Mouse (Mus musculus) lung, postnatal 0 days (tissue): ENCODE data around the gene Wwtr1. TPM values are rescaled to one million over a fixed set of nuclear protein-coding genes. Genes with fewer than 3 reads are reported as not detected.

Experiments
- ATAC-seq: fragments of 200-750 bp; cut with Nextera tagmentation; 2 replicates; pipeline ENCODE4 v1.8.0; 2017; ENCODE audit warnings: moderate library complexity
- DNase-seq: peaks from one replicate; pipeline ENCODE4 v3.0.0-alpha.2; 2016; ENCODE audit warnings: low spot score
- H3K27ac ChIP-seq: fragments of 300-500 bp; sonication (generic); 2 replicates; pipeline ENCODE4 v1.5.1; 2014; ENCODE audit warnings: antibody characterized with exemption, mild to moderate bottlenecking, low read length, mixed read lengths
- H3K27me3 ChIP-seq: fragments of 300-500 bp; sonication (generic); replicated peaks from 2 replicates; pipeline ENCODE4 v1.6.1; 2014; ENCODE audit warnings: low read length, mixed read lengths; ENCODE audit not compliant: insufficient read depth
- H3K36me3 ChIP-seq: fragments of 300-500 bp; sonication (generic); 2 replicates; pipeline ENCODE4 v1.6.1; 2014; ENCODE audit warnings: low read length, mixed read lengths; ENCODE audit not compliant: insufficient read depth
- H3K4me1 ChIP-seq: fragments of 300-500 bp; sonication (generic); 2 replicates; pipeline ENCODE4 v1.6.1; 2014; ENCODE audit warnings: antibody characterized with exemption, low read depth, low read length, mixed read lengths; ENCODE audit not compliant: insufficient read depth
- H3K4me2 ChIP-seq: fragments of 300-500 bp; sonication (generic); replicated peaks from 2 replicates; pipeline ENCODE4 v1.6.1; 2014; ENCODE audit warnings: low read depth, mild to moderate bottlenecking, low read length, moderate library complexity, mixed read lengths
- H3K4me3 ChIP-seq: fragments of 300-500 bp; sonication (generic); 2 replicates; pipeline ENCODE4 v1.5.1; 2014; ENCODE audit warnings: low read depth, low read length
- H3K9ac ChIP-seq: fragments of 300-500 bp; sonication (generic); replicated peaks from 2 replicates; pipeline ENCODE4 v1.6.1; 2014; ENCODE audit warnings: low read depth, mild to moderate bottlenecking
- H3K9me3 ChIP-seq: fragments of 300-500 bp; sonication (generic); 2 replicates; pipeline ENCODE4 v1.6.1; 2016; ENCODE audit warnings: low read length, mixed read lengths
- CTCF ChIP-seq: IDR thresholded peaks from 2 replicates; pipeline ENCODE4 v1.5.1; 2016; ENCODE audit warnings: antibody characterized with exemption, mild to moderate bottlenecking
- EP300 ChIP-seq: IDR thresholded peaks from 2 replicates; pipeline ENCODE4 v1.6.1; 2016; ENCODE audit warnings: antibody characterized with exemption, mild to moderate bottlenecking, control low read depth
- WGBS: fragments of 180-500 bp; shearing (Covaris S2); extraction: QIAGEN DNeasy Blood & Tissue Kit; methylation state at CpG from one replicate; pipeline ENCODE4 v1.1.7; 2014; 5-methylcytosine and 5-hydroxymethylcytosine counted together
- polyA plus RNA-seq: library from polyadenylated mRNA; unstranded; fragments of >200 nt; fragmentation: Nextera tagmentation; extraction: Ambion mirVana; gene quantifications from 2 replicates; pipeline ENCODE4 v1.2.1, GENCODE M21; 2015

Gene Wwtr1
- polyA plus RNA-seq, 1 experiment from 2014 or later, result 53.6 TPM

GRCm38 (mm10) chr3:57486068-57486467, 89.6 kb downstream of the Wwtr1 start:
- H3K9ac ChIP-seq, result no peak overlapping the region
- DNase-seq, result peak; percentile 63
- TF ChIP-seq EP300, result peak; percentile 9; the same call in 1 of the 2 replicates
- TF ChIP-seq CTCF, result no peak
- 74% methylated on average over 4 of the region's 4 CpGs for WGBS
- peak; percentile 53 for ATAC-seq
- no peak overlapping the region for H3K4me2 ChIP-seq
- H3K27me3 ChIP-seq, result no peaks in the 10 kb centered on the region
- H3K4me1 ChIP-seq, result peaks cover 6% of the 10 kb centered on the region; the same call in 1 of the 2 replicates
- no peaks in the 10 kb centered on the region for H3K36me3 ChIP-seq
- no peaks in the 10 kb centered on the region for H3K9me3 ChIP-seq
- H3K27ac ChIP-seq, result no peak overlapping the region
- no peak overlapping the region for H3K4me3 ChIP-seq

- 36% methylated on average over 5 of the region's 5 CpGs for WGBS
- Histone ChIP-seq H3K27me3 (no peaks in the 10 kb centered on the region), H3K4me3 (no peak overlapping the region), H3K9ac (no peak overlapping the region), H3K36me3 (0 out of 2 replicates have a peak, but pooled peaks cover 4% of the 10 kb centered on the region), H3K4me1 (peaks cover 11% of the 10 kb centered on the region; the same call in 1 of the 2 replicates), H3K27ac (0 out of 2 replicates have a peak overlapping the region, but pooled peaks have one; percentile 11), H3K9me3 (no peaks in the 10 kb centered on the region), H3K4me2 (no peak overlapping the region)
- DNase-seq (no peak), ATAC-seq (no peak)
- TF ChIP-seq EP300, result no peak
Observed at GRCm38 (mm10) chr3:57481981-57482380, 93.7 kb downstream of the Wwtr1 start.

GRCm38 (mm10) chr3:57480640-57481039, 95.1 kb downstream of the Wwtr1 start:
- 0 out of 2 replicates have a peak, but pooled peaks cover 6% of the 10 kb centered on the region for H3K36me3 ChIP-seq
- WGBS, result 60% methylated on average over 4 of the region's 4 CpGs
- DNase-seq, result no peak
- no peak for TF ChIP-seq EP300
- TF ChIP-seq CTCF, result 0 out of 2 replicates have a peak, but pooled peaks have one; percentile 12
- no peak overlapping the region for H3K4me2 ChIP-seq
- ATAC-seq, result 0 out of 2 replicates have a peak, but pooled peaks have one; percentile 30
- peaks cover 11% of the 10 kb centered on the region; the same call in 1 of the 2 replicates for H3K4me1 ChIP-seq
- no peaks in the 10 kb centered on the region for H3K9me3 ChIP-seq
- H3K27ac ChIP-seq, result no peak overlapping the region
- no peak overlapping the region for H3K9ac ChIP-seq
- no peak overlapping the region for H3K4me3 ChIP-seq
- no peaks in the 10 kb centered on the region for H3K27me3 ChIP-seq

DNA sequence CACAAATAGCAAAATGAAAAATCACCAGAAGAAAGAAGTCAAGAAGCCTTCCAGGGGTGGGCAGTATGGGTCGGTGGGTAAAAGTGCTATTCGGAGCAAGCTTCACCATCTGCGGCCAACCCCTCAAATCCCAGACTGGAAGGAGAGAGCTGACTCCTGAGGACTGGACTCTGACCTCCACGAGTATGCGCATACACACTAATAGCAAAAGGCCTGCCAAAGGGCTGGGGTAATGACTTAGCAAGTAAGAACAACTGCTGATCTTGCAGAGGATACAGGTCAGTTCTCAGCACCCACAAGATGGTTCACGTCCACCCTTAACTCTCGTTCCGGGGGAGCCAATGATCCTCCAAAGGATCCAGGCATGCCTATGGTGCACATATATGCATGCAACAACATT, 101.3 kb downstream of the Wwtr1 start:
- no peak overlapping the region for H3K9ac ChIP-seq
- TF ChIP-seq CTCF (no peak), EP300 (no peak)
- 0 out of 2 replicates have a peak, but pooled peaks cover 6% of the 10 kb centered on the region for H3K36me3 ChIP-seq
- DNase-seq (no peak), ATAC-seq (no peak)
- no peak overlapping the region for H3K4me3 ChIP-seq
- H3K4me2 ChIP-seq, result no peak overlapping the region
- no peak overlapping the region for H3K27ac ChIP-seq
- H3K27me3 ChIP-seq, result no peaks in the 10 kb centered on the region
- WGBS, result 89% methylated on average over 8 of the region's 8 CpGs
- H3K9me3 ChIP-seq, result no peaks in the 10 kb centered on the region
- peaks cover 22% of the 10 kb centered on the region; the same call in 1 of the 2 replicates for H3K4me1 ChIP-seq

- Histone ChIP-seq H3K9me3 (no peaks in the 10 kb centered on the region), H3K4me2 (no peak overlapping the region), H3K9ac (no peak overlapping the region), H3K4me3 (no peak overlapping the region), H3K4me1 (peaks cover 22% of the 10 kb centered on the region; the same call in 1 of the 2 replicates), H3K36me3 (0 out of 2 replicates have a peak, but pooled peaks cover 6% of the 10 kb centered on the region), H3K27ac (peak overlapping the region; percentile 75), H3K27me3 (no peaks in the 10 kb centered on the region)
- TF ChIP-seq CTCF (no peak), EP300 (no peak)
- DNase-seq (no peak), ATAC-seq (no peak)
- WGBS, result 39% methylated on average over 4 of the region's 4 CpGs
Observed at GRCm38 (mm10) chr3:57472407-57472806, 103.3 kb downstream of the Wwtr1 start.

- H3K36me3 ChIP-seq, result no peaks in the 10 kb centered on the region
- no peaks in the 10 kb centered on the region for H3K9me3 ChIP-seq
- H3K4me3 ChIP-seq, result 0 out of 2 replicates have a peak overlapping the region, but pooled peaks have one; percentile 5
- no peak overlapping the region for H3K9ac ChIP-seq
- peak; percentile 67 for DNase-seq
- TF ChIP-seq CTCF (no peak), EP300 (no peak)
- H3K27me3 ChIP-seq, result no peaks in the 10 kb centered on the region
- H3K27ac ChIP-seq, result peak overlapping the region; percentile 85
- ATAC-seq, result peak; percentile 70
- peaks cover 22% of the 10 kb centered on the region; the same call in 1 of the 2 replicates for H3K4me1 ChIP-seq
- H3K4me2 ChIP-seq, result peak overlapping the region; percentile 47
- WGBS, result 11% methylated on average over 15 of the region's 15 CpGs
Observed at GRCm38 (mm10) chr3:57470981-57471601, 104.6 kb downstream of the Wwtr1 start.
